20 mouse cellular contexts compared by ENCODE assay signal in genomic region chr6:83219814-83220213, GRCm38 (mm10).
"Had no signal": no experiment of that assay in that cellular context is flagged by ENCODE, and none has a peak within 500 bp of the region (broad histone marks: within the 10 kb centered on the region; RNA-seq: fewer than 3 reads in every experiment).

Slc4a5 (plus strand) TSS chr6:83219828.

- H3K4me1 ChIP-seq: liver, embryonic 13.5 days; midbrain, embryonic 12.5 days; neural tube, embryonic 12.5 days had no signal

- ATAC-seq: intestine, postnatal 0 days; midbrain, embryonic 15.5 days had no signal

- DNase-seq: kidney, adult 2 months; kidney, postnatal 25 days; layer of hippocampus, postnatal 36 days; liver, embryonic 13.5 days; lung, postnatal 14 days; right cerebral cortex, adult 18-20 months; right cerebral cortex, postnatal 14 days; right cerebral cortex, postnatal 4 days; spleen, adult 18-20 months; thymus, adult 18-20 months; thymus, postnatal 36 days had no signal

- H3K4me2 ChIP-seq: liver, embryonic 13.5 days; midbrain, embryonic 12.5 days; midbrain, embryonic 15.5 days; neural tube, embryonic 12.5 days; neural tube, embryonic 15.5 days had no signal

- H3K27ac ChIP-seq: kidney, postnatal 0 days; layer of hippocampus, adult 2 months; left cerebral cortex, adult 2 months; liver, embryonic 13.5 days; midbrain, embryonic 12.5 days; midbrain, embryonic 15.5 days; neural tube, embryonic 12.5 days; neural tube, embryonic 15.5 days had no signal

- H3K4me3 ChIP-seq: layer of hippocampus, adult 2 months; left cerebral cortex, adult 2 months; liver, embryonic 13.5 days; megakaryocyte, embryonic 14.5 days; midbrain, embryonic 12.5 days; midbrain, embryonic 15.5 days; neural tube, embryonic 12.5 days; neural tube, embryonic 15.5 days had no signal

- H3K36me3 ChIP-seq: liver, embryonic 13.5 days; midbrain, embryonic 12.5 days; midbrain, embryonic 15.5 days; neural tube, embryonic 12.5 days; neural tube, embryonic 15.5 days had no signal

- H3K9ac ChIP-seq: liver, embryonic 13.5 days; midbrain, embryonic 12.5 days; midbrain, embryonic 15.5 days; neural tube, embryonic 12.5 days; neural tube, embryonic 15.5 days had no signal

- H3K27me3 ChIP-seq: midbrain, embryonic 12.5 days; midbrain, embryonic 15.5 days; neural tube, embryonic 12.5 days; neural tube, embryonic 15.5 days had no signal

- H3K9me3 ChIP-seq: liver, embryonic 13.5 days; megakaryocyte, embryonic 14.5 days; midbrain, embryonic 12.5 days; midbrain, embryonic 15.5 days; neural tube, embryonic 12.5 days; neural tube, embryonic 15.5 days had no signal
